Mouse (Mus musculus) ovary, postnatal 10 days (tissue): ENCODE measurements at regions not wholly inside any gene's neighbourhood (a gene's known extent, or its start where the extent isn't known, plus 50 kb on each side); places are given as distances from the start of the nearest gene placed in this dataset.

ENCODE experiments used
- DNase-seq: peaks from one replicate; pipeline ENCODE4 v3.0.0; 2022; ENCODE audit warnings: low spot score

GRCm38 (mm10) chr2:158909086-158909485 is 114.5 kb downstream of the Dhx35 start:
- DNase-seq = no peak

GRCm38 (mm10) chr2:158910325-158910724 is 115.7 kb downstream of the Dhx35 start:
- DNase-seq = no peak

- DNase-seq = no peak
Measured at GRCm38 (mm10) chr2:158911191-158911590, 116.6 kb downstream of the Dhx35 start.

- DNase-seq = peak; percentile 9
Measured at GRCm38 (mm10) chr2:158912631-158913258, 118.1 kb downstream of the Dhx35 start.

GRCm38 (mm10) chr2:158917398-158917797 is 122.8 kb downstream of the Dhx35 start:
- DNase-seq = no peak

- no peak for DNase-seq
Measured at GRCm38 (mm10) chr2:158918312-158918711, 123.7 kb downstream of the Dhx35 start.

- no peak for DNase-seq
Measured at GRCm38 (mm10) chr2:158921342-158922255, 127.0 kb downstream of the Dhx35 start.

- no peak for DNase-seq
Measured at GRCm38 (mm10) chr2:158922766-158923165, 128.2 kb downstream of the Dhx35 start.

- DNase-seq = no peak
Measured at GRCm38 (mm10) chr2:158929507-158929906, 134.9 kb downstream of the Dhx35 start.

- no peak for DNase-seq
Measured at GRCm38 (mm10) chr2:158937948-158938565, 143.4 kb downstream of the Dhx35 start.

GRCm38 (mm10) chr2:158949418-158949817 is 154.8 kb downstream of the Dhx35 start:
- DNase-seq = no peak

- no peak for DNase-seq
Measured at GRCm38 (mm10) chr2:158951061-158951460, 156.5 kb downstream of the Dhx35 start.

- DNase-seq = no peak
Measured at GRCm38 (mm10) chr2:158956888-158957287, 162.3 kb downstream of the Dhx35 start.

- peak; percentile 2 for DNase-seq
Measured at GRCm38 (mm10) chr2:158965003-158965665, 170.5 kb downstream of the Dhx35 start.

GRCm38 (mm10) chr2:158972178-158972577 is 177.6 kb downstream of the Dhx35 start:
- no peak for DNase-seq

GRCm38 (mm10) chr2:158985529-158986148 is 191.0 kb downstream of the Dhx35 start:
- peak; percentile 10 for DNase-seq

- no peak for DNase-seq
Measured at GRCm38 (mm10) chr2:159002481-159003186, 208.0 kb downstream of the Dhx35 start.

GRCm38 (mm10) chr2:159003187-159003497 is 208.5 kb downstream of the Dhx35 start:
- no peak for DNase-seq

- no peak for DNase-seq
Measured at GRCm38 (mm10) chr2:159004417-159004816, 209.8 kb downstream of the Dhx35 start.

- no peak for DNase-seq
Measured at GRCm38 (mm10) chr2:159012725-159013124, 218.1 kb downstream of the Dhx35 start.

- no peak for DNase-seq
Measured at GRCm38 (mm10) chr2:159014553-159014952, 219.9 kb downstream of the Dhx35 start.
